Mouse (Mus musculus) C2C12 (cell line): ENCODE results near the gene Ptprcap. TPM values are rescaled to one million over a fixed set of nuclear protein-coding genes. Genes with fewer than 3 reads are reported as not detected.

ENCODE experiments used
- H3K27me3 ChIP-seq: one replicate; pipeline ENCODE4 v1.6.1; 2011; ENCODE audit not compliant: control insufficient read depth, insufficient read depth, insufficient read length
- H3K36me3 ChIP-seq: one replicate; pipeline ENCODE4 v1.6.1; 2011; ENCODE audit not compliant: control insufficient read depth, insufficient read depth
- H3K4me3 ChIP-seq: one replicate; pipeline ENCODE4 v1.5.1; 2011; ENCODE audit warnings: mild to moderate bottlenecking, control low read depth; ENCODE audit not compliant: poor library complexity, insufficient read depth, severe bottlenecking
- H3K79me2 ChIP-seq: one replicate; pipeline ENCODE4 v1.6.1; 2011; ENCODE audit not compliant: control insufficient read depth, insufficient read depth
- H3K79me3 ChIP-seq: one replicate; pipeline ENCODE4 v1.6.1; 2011; ENCODE audit warnings: low read depth, control low read depth
- H3ac ChIP-seq: one replicate; pipeline ENCODE3; 2011; ENCODE audit warnings: low read depth; ENCODE audit not compliant: control insufficient read depth, insufficient read length
- CEBPB ChIP-seq: IDR thresholded peaks from one replicate; pipeline ENCODE4 v1.6.1; 2011; ENCODE audit warnings: low read depth, mild to moderate bottlenecking, control low read depth, moderate library complexity
- CTCF ChIP-seq: IDR thresholded peaks from one replicate; pipeline ENCODE4 v1.5.1; 2011; ENCODE audit not compliant: control insufficient read depth, insufficient read depth, insufficient read length
- FOSL1 ChIP-seq: IDR thresholded peaks from one replicate; pipeline ENCODE4 v1.8.0; 2011; ENCODE audit warnings: mild to moderate bottlenecking, low read length; ENCODE audit not compliant: poor library complexity, insufficient read depth, severe bottlenecking
- MAX ChIP-seq: IDR thresholded peaks from one replicate; pipeline ENCODE4 v1.6.1; 2011; ENCODE audit warnings: mild to moderate bottlenecking, control low read depth
- MYOD1 ChIP-seq: IDR thresholded peaks from one replicate; pipeline ENCODE4 v1.6.1; 2011; ENCODE audit warnings: low read depth; ENCODE audit not compliant: control insufficient read depth, insufficient read length
- MYOG ChIP-seq: IDR thresholded peaks from one replicate; pipeline ENCODE4 v1.6.1; 2011; ENCODE audit not compliant: control insufficient read depth, insufficient read length; ENCODE audit errors: extremely low read depth
- USF1 ChIP-seq: IDR thresholded peaks from one replicate; pipeline ENCODE4 v1.6.1; 2011; ENCODE audit warnings: low read depth, mild to moderate bottlenecking, control low read depth, moderate library complexity
- polyA plus RNA-seq: library from polyadenylated mRNA; unstranded; fragments of >200 nt; fragmentation: generic; extraction: Trizol; gene quantifications from one replicate; pipeline ENCODE4 v1.2.1, GENCODE M21; 2012; ENCODE audit warnings: missing spikeins

Ptprcap gene
- polyA plus RNA-seq, 1 experiment = 5.8 TPM

GRCm38 (mm10) chr19:4150567-4151487 lies 2.6 kb upstream of the Ptprcap start:
- Histone ChIP-seq H3K4me3 (no peak overlapping the region), H3K79me2 (peaks cover 28% of the 10 kb centered on the region), H3ac (no peak overlapping the region), H3K27me3 (no peaks in the 10 kb centered on the region), H3K79me3 (peaks cover 15% of the 10 kb centered on the region), H3K36me3 (peaks cover 32% of the 10 kb centered on the region)
- TF ChIP-seq USF1 (no peak), MAX (no peak), CTCF (no peak), MYOG (no peak), FOSL1 (no peak), CEBPB (no peak), MYOD1 (no peak)

GRCm38 (mm10) chr19:4151488-4151860 lies 1.9 kb upstream of the Ptprcap start:
- Histone ChIP-seq H3K27me3 (no peaks in the 10 kb centered on the region), H3K36me3 (peaks cover 32% of the 10 kb centered on the region), H3K4me3 (no peak overlapping the region), H3K79me2 (peaks cover 28% of the 10 kb centered on the region), H3ac (no peak overlapping the region), H3K79me3 (peaks cover 15% of the 10 kb centered on the region)
- TF ChIP-seq FOSL1 (no peak), USF1 (no peak), MAX (no peak), CTCF (no peak), MYOD1 (no peak), CEBPB (no peak), MYOG (no peak)

GRCm38 (mm10) chr19:4151898-4152297 lies 1.5 kb upstream of the Ptprcap start:
- no peak overlapping the region for H3ac ChIP-seq
- H3K79me2 ChIP-seq = peaks cover 28% of the 10 kb centered on the region
- H3K79me3 ChIP-seq = peaks cover 15% of the 10 kb centered on the region
- H3K36me3 ChIP-seq = peaks cover 32% of the 10 kb centered on the region
- TF ChIP-seq CTCF = no peak
- TF ChIP-seq FOSL1 = no peak
- TF ChIP-seq MYOD1 = no peak
- no peak for TF ChIP-seq MYOG
- no peak for TF ChIP-seq MAX
- TF ChIP-seq USF1 = no peak
- no peak for TF ChIP-seq CEBPB
- H3K27me3 ChIP-seq = no peaks in the 10 kb centered on the region
- no peak overlapping the region for H3K4me3 ChIP-seq

GRCm38 (mm10) chr19:4152445-4153231 lies 766 bp upstream of the Ptprcap start:
- Histone ChIP-seq H3K4me3 (no peak overlapping the region), H3K27me3 (no peaks in the 10 kb centered on the region), H3K36me3 (peaks cover 32% of the 10 kb centered on the region), H3K79me3 (peaks cover 15% of the 10 kb centered on the region), H3K79me2 (peaks cover 28% of the 10 kb centered on the region), H3ac (no peak overlapping the region)
- TF ChIP-seq USF1 (no peak), MYOG (no peak), MAX (no peak), FOSL1 (no peak), MYOD1 (no peak), CTCF (no peak), CEBPB (no peak)

- Histone ChIP-seq H3K4me3 (no peak overlapping the region), H3K79me2 (peaks cover 17% of the 10 kb centered on the region), H3ac (no peak overlapping the region), H3K27me3 (no peaks in the 10 kb centered on the region), H3K79me3 (peaks cover 5% of the 10 kb centered on the region), H3K36me3 (peaks cover 37% of the 10 kb centered on the region)
- TF ChIP-seq MYOD1 = no peak
- TF ChIP-seq CEBPB = no peak
- TF ChIP-seq CTCF = no peak
- TF ChIP-seq USF1 = no peak
- TF ChIP-seq MAX = no peak
Observed at GRCm38 (mm10) chr19:4154437-4155222, 1.2 kb downstream of the Ptprcap start.
